Mouse (Mus musculus) left cerebral cortex, adult 18-20 months (tissue): ENCODE measurements around the gene Ank3. TPM values are rescaled to one million over a fixed set of nuclear protein-coding genes. Genes with fewer than 3 reads are reported as not detected.
A peak's percentile ranks its signal among the peaks of the same experiment; 100 is the strongest.

Experiments used
- DNase-seq, 2 experiments: peaks; one replicate each; pipeline ENCODE4 v3.0.0; 2021 to 2022; ENCODE audit warnings: low spot score in 2 of 2, mixed read lengths in 1 of 2
- total RNA-seq, 2 experiments: library from RNA; stranded (reverse); gene quantifications; 2 replicates each; pipeline ENCODE4 v1.2.3; 2021

Gene Ank3
- total RNA-seq, 2 experiments from 2014 or later = 407 to 424 TPM

GRCm38 (mm10) chr10:69534716-69535115 lies 136.1 kb downstream of the Ank3 start:
- DNase-seq = peak in 1 of 2 experiments; percentile 26

GRCm38 (mm10) chr10:69535123-69535930 lies 136.8 kb downstream of the Ank3 start:
- peak; percentile 15 to 45 for DNase-seq

- no peak for DNase-seq
These were observed 137.3 kb downstream of the Ank3 start for GRCm38 (mm10) chr10:69535931-69536200.

- no peak for DNase-seq
These were observed 138.0 kb downstream of the Ank3 start for GRCm38 (mm10) chr10:69536372-69537075.

- DNase-seq = no peak
These were observed 139.7 kb downstream of the Ank3 start for GRCm38 (mm10) chr10:69538236-69538635.

- DNase-seq = no peak
These were observed 143.9 kb downstream of the Ank3 start for GRCm38 (mm10) chr10:69542439-69542838.

- DNase-seq = no peak
These were observed 145.5 kb downstream of the Ank3 start for GRCm38 (mm10) chr10:69543876-69544620.

GRCm38 (mm10) chr10:69544653-69545052 lies 146.1 kb downstream of the Ank3 start:
- DNase-seq = no peak

GRCm38 (mm10) chr10:69545936-69546335 lies 147.4 kb downstream of the Ank3 start:
- no peak for DNase-seq

GRCm38 (mm10) chr10:69546643-69547042 lies 148.1 kb downstream of the Ank3 start:
- DNase-seq = no peak

GRCm38 (mm10) chr10:69548771-69549170 lies 150.2 kb downstream of the Ank3 start:
- no peak for DNase-seq

GRCm38 (mm10) chr10:69549221-69549620 lies 150.6 kb downstream of the Ank3 start:
- DNase-seq = no peak

- DNase-seq = no peak
These were observed 152.3 kb downstream of the Ank3 start for GRCm38 (mm10) chr10:69550824-69551223.

GRCm38 (mm10) chr10:69553091-69553490 lies 154.5 kb downstream of the Ank3 start:
- DNase-seq = no peak

- no peak for DNase-seq
These were observed 157.0 kb downstream of the Ank3 start for GRCm38 (mm10) chr10:69555592-69555991.

GRCm38 (mm10) chr10:69556278-69556677 lies 157.7 kb downstream of the Ank3 start:
- peak; percentile 65 to 79 for DNase-seq

GRCm38 (mm10) chr10:69560237-69560636 lies 161.7 kb downstream of the Ank3 start:
- DNase-seq = no peak

- DNase-seq = no peak
These were observed 164.4 kb downstream of the Ank3 start for GRCm38 (mm10) chr10:69562931-69563330.

GRCm38 (mm10) chr10:69565052-69565451 lies 166.5 kb downstream of the Ank3 start:
- no peak for DNase-seq

- DNase-seq = no peak
These were observed 170.4 kb downstream of the Ank3 start for GRCm38 (mm10) chr10:69568976-69569375.

- DNase-seq = no peak
These were observed 171.2 kb downstream of the Ank3 start for GRCm38 (mm10) chr10:69569740-69570139.
